Mouse (Mus musculus) cerebellum, adult 2 months (tissue): Measurements from ENCODE around the gene Sart3. TPM values are rescaled to one million over a fixed set of nuclear protein-coding genes. Genes with fewer than 3 reads are reported as not detected.

Experiments
- DNase-seq, 2 experiments: peaks; one replicate each; pipeline ENCODE4 v3.0.0; 2021
- H3K27ac ChIP-seq: fragments of 200-500 bp; 2 replicates; pipeline ENCODE4 v1.5.1; 2012; ENCODE audit warnings: low read length, control low read depth, inconsistent platforms; ENCODE audit not compliant: insufficient read depth
- H3K27me3 ChIP-seq: fragments of 200-500 bp; 2 replicates; pipeline ENCODE4 v1.6.1; 2012; ENCODE audit warnings: inconsistent platforms, mild to moderate bottlenecking, low read length, moderate library complexity; ENCODE audit not compliant: control insufficient read depth, insufficient read depth
- H3K4me1 ChIP-seq: fragments of 200-500 bp; 2 replicates; pipeline ENCODE4 v1.6.1; 2011; ENCODE audit warnings: low read length; ENCODE audit not compliant: control insufficient read depth, insufficient read depth
- H3K4me3 ChIP-seq: fragments of 200-500 bp; replicated peaks from 2 replicates; pipeline ENCODE3; 2011; ENCODE audit warnings: mild to moderate bottlenecking, low read depth, low read length, control low read depth; ENCODE audit not compliant: insufficient read depth
- CTCF ChIP-seq: fragments of 200-500 bp; IDR thresholded peaks from 2 replicates; pipeline ENCODE4 v1.5.1; 2011; ENCODE audit warnings: low read depth, mild to moderate bottlenecking, control low read depth, low read length, moderate library complexity, borderline replicate concordance; ENCODE audit not compliant: insufficient read depth
- POLR2A ChIP-seq: fragments of 200-500 bp; IDR thresholded peaks from 2 replicates; pipeline ENCODE4 v1.6.1; 2011; ENCODE audit warnings: low read length, control low read depth, borderline replicate concordance; ENCODE audit not compliant: insufficient read depth
- WGBS: fragments of 180-500 bp; shearing (Covaris S2); methylation state at CpG from one replicate; pipeline ENCODE4 v1.1.7; 2018; 5-methylcytosine and 5-hydroxymethylcytosine counted together
- polyA plus RNA-seq: library from polyadenylated mRNA; depleted of rRNA; stranded (reverse); fragments of >200 nt; gene quantifications from 2 replicates; pipeline ENCODE4 v1.2.3, GENCODE M21; 2012; rRNA removed

The Sart3 gene
- polyA plus RNA-seq, 1 experiment, result 43.5 TPM

DNA sequence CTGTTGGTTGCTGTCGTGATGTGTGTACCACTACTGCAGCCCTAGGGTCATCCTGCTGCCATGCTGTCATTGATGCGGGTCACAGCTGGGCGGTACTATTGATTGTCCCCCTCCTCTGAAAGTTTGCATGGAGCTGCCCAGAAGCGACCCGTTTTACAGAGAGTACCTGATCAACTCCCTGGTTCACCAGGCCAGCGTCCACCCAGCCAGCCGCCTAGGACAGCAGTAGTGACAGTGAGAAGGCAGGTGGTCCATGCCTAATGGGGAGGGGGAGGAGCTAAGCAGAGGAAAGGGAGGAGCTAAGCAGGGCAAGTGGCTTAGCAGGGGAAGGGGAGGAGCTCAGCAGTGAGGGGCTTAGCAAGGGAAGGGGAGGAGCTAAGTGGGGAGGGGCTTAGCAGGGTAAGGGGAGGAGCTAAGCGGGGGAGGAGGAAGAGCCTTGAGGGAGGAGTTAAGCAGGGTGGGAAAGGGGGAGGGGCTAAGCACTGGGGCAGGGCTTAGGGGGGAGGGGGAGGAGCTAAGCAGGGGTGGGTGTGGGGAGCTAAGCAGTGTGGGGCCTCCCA is 79.0 kb downstream of the Sart3 start:
- WGBS, result 93% methylated on average over 8 of the region's 8 CpGs
- H3K4me3 ChIP-seq, result no peak overlapping the region
- no peak for DNase-seq
- TF ChIP-seq CTCF (no peak), POLR2A (no peak)
- no peaks in the 10 kb centered on the region for H3K27me3 ChIP-seq
- H3K27ac ChIP-seq, result no peak overlapping the region
- H3K4me1 ChIP-seq, result peaks cover 19% of the 10 kb centered on the region

Other genes with a start within 250 kb of the Sart3 start
- gene Cmklr1, start 122.1 kb downstream of the Sart3 start, polyA plus RNA-seq, result 2.2 and 3.0 TPM in 2 replicates
- gene 1700069L16Rik, start 47.7 kb downstream of the Sart3 start, polyA plus RNA-seq, result 0.29 and 0.39 TPM in 2 replicates
- gene Ficd, start 36.7 kb downstream of the Sart3 start, polyA plus RNA-seq, result 15.3 and 16.1 TPM in 2 replicates
- gene Iscu, start 238 bp upstream of the Sart3 start, polyA plus RNA-seq, result 302 and 362 TPM in 2 replicates
- 6.0 and 7.4 TPM in 2 replicates for gene Tmem119, start 28.0 kb upstream of the Sart3 start, polyA plus RNA-seq
- 12.0 and 13.6 TPM in 2 replicates for gene Selplg, start 60.1 kb upstream of the Sart3 start, polyA plus RNA-seq
- 90.2 and 94.1 TPM in 2 replicates for gene Coro1c, start 136.2 kb upstream of the Sart3 start, polyA plus RNA-seq
- 15.0 and 16.7 TPM in 2 replicates for gene Ssh1, start 221.4 kb upstream of the Sart3 start, polyA plus RNA-seq
- 51.3 and 63.2 TPM in 2 replicates for gene Dao, start 231.2 kb upstream of the Sart3 start, polyA plus RNA-seq